Mouse (Mus musculus) C2C12 (cell line): Measurements from ENCODE around the gene Metap1d. TPM values are rescaled to one million over a fixed set of nuclear protein-coding genes. Genes with fewer than 3 reads are reported as not detected.

Experiments used
- H3K27me3 ChIP-seq: one replicate; pipeline ENCODE4 v1.6.1; 2011; ENCODE audit not compliant: control insufficient read depth, insufficient read depth, insufficient read length
- H3K36me3 ChIP-seq: one replicate; pipeline ENCODE4 v1.6.1; 2011; ENCODE audit not compliant: control insufficient read depth, insufficient read depth
- H3K4me3 ChIP-seq: one replicate; pipeline ENCODE4 v1.5.1; 2011; ENCODE audit warnings: mild to moderate bottlenecking, control low read depth; ENCODE audit not compliant: poor library complexity, insufficient read depth, severe bottlenecking
- H3K79me2 ChIP-seq: one replicate; pipeline ENCODE4 v1.6.1; 2011; ENCODE audit not compliant: control insufficient read depth, insufficient read depth
- H3K79me3 ChIP-seq: one replicate; pipeline ENCODE4 v1.6.1; 2011; ENCODE audit warnings: low read depth, control low read depth
- H3ac ChIP-seq: one replicate; pipeline ENCODE3; 2011; ENCODE audit warnings: low read depth; ENCODE audit not compliant: control insufficient read depth, insufficient read length
- CEBPB ChIP-seq: IDR thresholded peaks from one replicate; pipeline ENCODE4 v1.6.1; 2011; ENCODE audit warnings: low read depth, mild to moderate bottlenecking, control low read depth, moderate library complexity
- CTCF ChIP-seq: IDR thresholded peaks from one replicate; pipeline ENCODE4 v1.5.1; 2011; ENCODE audit not compliant: control insufficient read depth, insufficient read depth, insufficient read length
- FOSL1 ChIP-seq: IDR thresholded peaks from one replicate; pipeline ENCODE4 v1.8.0; 2011; ENCODE audit warnings: mild to moderate bottlenecking, low read length; ENCODE audit not compliant: poor library complexity, insufficient read depth, severe bottlenecking
- MAX ChIP-seq: IDR thresholded peaks from one replicate; pipeline ENCODE4 v1.6.1; 2011; ENCODE audit warnings: mild to moderate bottlenecking, control low read depth
- MYOD1 ChIP-seq: IDR thresholded peaks from one replicate; pipeline ENCODE4 v1.6.1; 2011; ENCODE audit warnings: low read depth; ENCODE audit not compliant: control insufficient read depth, insufficient read length
- MYOG ChIP-seq: IDR thresholded peaks from one replicate; pipeline ENCODE4 v1.6.1; 2011; ENCODE audit not compliant: control insufficient read depth, insufficient read length; ENCODE audit errors: extremely low read depth
- USF1 ChIP-seq: IDR thresholded peaks from one replicate; pipeline ENCODE4 v1.6.1; 2011; ENCODE audit warnings: low read depth, mild to moderate bottlenecking, control low read depth, moderate library complexity
- polyA plus RNA-seq: library from polyadenylated mRNA; unstranded; fragments of >200 nt; fragmentation: generic; extraction: Trizol; gene quantifications from one replicate; pipeline ENCODE4 v1.2.1, GENCODE M21; 2012; ENCODE audit warnings: missing spikeins

The Metap1d gene
- polyA plus RNA-seq, 1 experiment, result 10.2 TPM

DNA sequence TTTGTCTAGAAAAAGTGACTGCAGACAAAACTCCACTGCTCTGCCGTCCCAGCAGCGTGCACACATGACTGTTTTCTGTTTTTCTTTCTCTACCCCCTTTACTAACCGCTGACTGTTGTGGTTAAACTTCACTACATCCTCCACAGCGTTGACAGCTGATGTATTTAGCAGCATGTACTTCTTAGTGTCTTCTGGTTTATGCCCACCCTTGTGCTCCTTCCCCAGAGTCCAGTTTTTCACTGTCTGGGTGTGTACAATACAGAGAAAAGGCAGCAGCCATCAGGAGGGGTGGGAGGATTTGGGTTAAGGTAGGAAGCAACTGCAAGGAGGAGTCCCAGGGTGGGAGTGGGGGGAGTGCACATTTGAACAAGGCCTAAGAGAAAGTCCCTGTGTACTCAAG is 69.8 kb downstream of the Metap1d start:
- Histone ChIP-seq H3K79me3 (no peaks in the 10 kb centered on the region), H3K36me3 (no peaks in the 10 kb centered on the region), H3K27me3 (no peaks in the 10 kb centered on the region), H3K79me2 (no peaks in the 10 kb centered on the region), H3K4me3 (no peak overlapping the region), H3ac (no peak overlapping the region)
- TF ChIP-seq FOSL1 (no peak), USF1 (no peak), CTCF (no peak), CEBPB (no peak), MAX (no peak), MYOG (no peak), MYOD1 (no peak)

DNA sequence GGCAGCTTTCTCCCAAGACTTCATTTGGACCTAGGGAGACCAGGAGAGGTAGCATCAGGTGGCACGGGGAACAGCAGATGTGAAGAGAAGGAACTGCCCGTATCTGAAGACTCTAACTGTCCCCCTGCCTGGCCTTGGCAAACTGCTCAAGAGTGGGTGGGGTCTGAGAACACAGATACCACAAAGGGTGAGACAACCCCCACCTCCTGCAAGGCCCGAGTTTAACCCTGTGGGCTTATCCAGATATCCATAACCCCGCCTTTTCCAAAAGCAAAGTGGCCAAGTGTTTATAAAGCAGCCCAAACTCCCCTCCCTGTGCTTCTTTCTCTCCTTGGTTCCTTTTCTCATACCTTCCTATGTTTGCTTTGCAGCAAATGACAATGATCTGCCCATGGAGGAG is 70.4 kb downstream of the Metap1d start:
- Histone ChIP-seq H3K79me2 (no peaks in the 10 kb centered on the region), H3K27me3 (no peaks in the 10 kb centered on the region), H3K79me3 (no peaks in the 10 kb centered on the region), H3K36me3 (no peaks in the 10 kb centered on the region), H3K4me3 (no peak overlapping the region), H3ac (no peak overlapping the region)
- TF ChIP-seq MAX (no peak), USF1 (no peak), CEBPB (no peak), FOSL1 (no peak), MYOG (no peak), MYOD1 (no peak), CTCF (no peak)

DNA sequence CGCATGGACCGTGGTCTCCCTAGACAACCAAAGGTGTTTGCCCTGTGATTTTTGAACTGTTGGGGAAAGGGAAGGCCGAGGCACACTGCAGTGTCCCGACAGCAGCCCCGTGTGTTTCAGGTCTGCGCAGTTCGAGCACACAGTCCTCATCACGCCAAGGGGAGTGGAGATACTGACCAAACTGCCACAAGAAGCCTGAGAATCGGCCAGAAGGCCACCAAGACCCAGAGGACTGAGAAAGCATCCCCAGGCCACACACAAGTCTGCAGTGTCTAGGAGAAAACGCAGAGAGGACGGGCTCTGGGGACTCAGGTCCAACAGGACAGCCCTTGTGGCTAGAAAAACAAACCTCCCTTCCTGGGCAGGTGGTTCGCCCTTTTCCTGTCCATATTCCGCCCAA is 71.7 kb downstream of the Metap1d start:
- Histone ChIP-seq H3K79me2 (no peaks in the 10 kb centered on the region), H3K27me3 (no peaks in the 10 kb centered on the region), H3K36me3 (no peaks in the 10 kb centered on the region), H3K79me3 (no peaks in the 10 kb centered on the region), H3K4me3 (no peak overlapping the region), H3ac (no peak overlapping the region)
- TF ChIP-seq MYOD1 (no peak), CEBPB (no peak)

DNA sequence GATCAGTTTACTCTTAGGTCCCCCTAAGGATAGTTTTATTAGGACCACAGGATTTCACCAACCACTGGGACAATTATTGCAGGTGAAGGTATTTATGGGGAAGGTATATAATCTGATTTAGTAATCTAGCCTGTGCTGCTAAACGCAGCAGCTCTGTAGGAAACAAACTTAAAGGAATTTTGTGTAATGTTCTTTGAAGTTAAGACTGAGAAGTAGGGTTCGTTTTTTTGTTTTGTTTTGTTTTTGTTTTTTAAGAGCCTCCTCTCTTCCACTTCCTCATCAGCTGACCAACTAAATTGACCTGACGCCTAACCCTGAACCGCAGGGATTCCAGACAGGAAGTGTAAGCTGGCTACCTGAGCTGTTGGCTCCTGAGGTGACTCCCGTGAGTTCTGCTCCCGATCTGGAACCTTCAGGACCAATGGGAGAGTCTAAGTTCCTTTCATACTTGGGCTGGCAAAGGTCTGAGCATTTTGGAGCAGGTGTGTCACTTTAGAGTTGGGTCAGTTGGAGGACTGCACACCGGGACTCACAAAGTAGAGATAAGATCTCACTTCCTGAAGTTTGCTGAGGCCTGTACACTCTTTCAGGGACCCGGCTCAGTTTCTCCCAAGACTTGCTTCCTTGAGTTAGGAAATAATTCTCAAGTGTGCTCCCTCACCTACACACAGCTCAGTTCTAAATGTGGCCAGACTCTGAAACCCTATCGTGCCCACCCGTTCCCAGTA is 73.7 kb downstream of the Metap1d start:
- H3K27me3 ChIP-seq, result no peaks in the 10 kb centered on the region
- TF ChIP-seq MYOG (no peak), CTCF (no peak), USF1 (no peak), FOSL1 (no peak), MYOD1 (no peak), CEBPB (no peak), MAX (no peak)
- H3K79me3 ChIP-seq, result peaks cover 1% of the 10 kb centered on the region
- H3K36me3 ChIP-seq, result no peaks in the 10 kb centered on the region
- H3K4me3 ChIP-seq, result no peak overlapping the region
- peaks cover 6% of the 10 kb centered on the region for H3K79me2 ChIP-seq
- H3ac ChIP-seq, result no peak overlapping the region

DNA sequence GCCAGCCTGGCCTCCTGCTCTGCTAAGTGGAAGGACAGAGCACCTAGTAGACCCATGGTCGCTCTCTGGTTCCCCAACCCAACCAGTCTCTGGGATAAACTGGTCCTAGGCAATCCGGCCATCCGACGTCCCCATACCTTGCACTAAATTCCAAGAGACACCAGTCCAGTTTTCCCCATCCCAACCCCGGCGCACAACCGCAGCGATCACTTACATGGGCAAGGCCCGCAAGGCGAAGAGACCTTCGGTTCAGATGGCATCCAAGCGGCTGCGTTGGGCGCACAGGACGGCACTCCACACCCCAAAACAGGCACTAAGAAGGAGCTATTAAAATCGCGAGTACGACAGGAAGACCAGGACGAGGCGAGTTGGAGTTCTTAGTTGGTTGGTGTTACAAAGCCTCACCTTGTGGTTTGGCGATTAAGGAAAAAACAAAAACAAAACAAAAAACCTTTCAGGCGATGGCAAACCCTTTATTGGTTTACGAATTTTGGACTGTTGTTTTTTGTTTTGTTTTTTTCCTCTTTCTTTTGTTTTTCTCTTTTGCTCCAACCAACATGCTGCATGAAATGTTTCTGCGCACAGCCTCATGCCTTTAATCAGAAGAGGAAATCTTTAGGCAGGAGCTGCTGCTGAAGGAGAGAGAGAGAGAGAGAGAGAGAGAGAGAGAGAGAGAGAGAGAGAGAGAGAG is 74.4 kb downstream of the Metap1d start:
- Histone ChIP-seq H3K27me3 (no peaks in the 10 kb centered on the region), H3K4me3 (no peak overlapping the region), H3K79me2 (peaks cover 6% of the 10 kb centered on the region), H3K36me3 (no peaks in the 10 kb centered on the region), H3K79me3 (peaks cover 1% of the 10 kb centered on the region), H3ac (no peak overlapping the region)
- TF ChIP-seq CEBPB (no peak), FOSL1 (no peak), MYOG (no peak), USF1 (no peak), MYOD1 (no peak), MAX (no peak), CTCF (no peak)

DNA sequence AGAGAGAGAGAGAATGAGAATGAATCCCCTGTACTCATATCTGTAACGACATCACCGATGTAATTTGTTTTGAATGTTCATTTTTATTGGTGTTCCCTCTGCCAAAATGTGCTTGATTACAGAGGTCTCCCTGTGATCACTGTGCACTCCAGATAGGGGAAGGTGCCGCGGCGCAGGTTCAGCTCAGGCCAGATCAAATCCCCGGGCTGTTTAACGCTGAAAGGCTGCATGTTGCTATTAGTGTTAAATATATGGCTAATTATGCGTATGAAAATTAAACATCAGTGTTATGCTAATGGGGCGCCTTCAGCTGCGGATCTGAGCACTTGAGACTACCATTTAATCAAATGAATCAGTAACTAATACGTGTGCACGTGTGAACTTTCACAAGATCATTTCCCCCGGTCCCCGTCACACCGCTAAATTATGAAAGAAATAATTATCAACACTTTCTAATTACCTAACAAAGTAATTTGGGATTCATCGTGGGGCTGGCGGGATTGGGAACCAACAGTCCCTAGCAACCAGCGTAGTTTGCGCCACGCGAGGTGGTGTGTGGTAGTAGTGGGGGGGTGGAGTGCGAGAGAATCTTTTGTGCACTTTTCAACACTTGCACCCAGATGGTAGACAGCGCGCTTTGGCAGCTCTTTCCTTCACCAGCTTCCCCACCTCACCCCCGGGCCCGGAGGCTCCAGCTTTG is 75.1 kb downstream of the Metap1d start, which contains the start of gene Dlx1:
Gene Dlx1, plus strand, starts transcription at position 100 of the 700 bp plus-strand sequence.
- peaks cover 6% of the 10 kb centered on the region for H3K79me2 ChIP-seq
- TF ChIP-seq MYOD1, result no peak
- no peak for TF ChIP-seq FOSL1
- no peak for TF ChIP-seq USF1
- TF ChIP-seq CTCF, result no peak
- no peak for TF ChIP-seq MYOG
- TF ChIP-seq CEBPB, result no peak
- no peak for TF ChIP-seq MAX
- H3K27me3 ChIP-seq, result no peaks in the 10 kb centered on the region

More for the DNA sequence above, 75.1 kb downstream of the Metap1d start, which contains the start of gene Dlx1:
- Histone ChIP-seq H3K79me3 (peaks cover 1% of the 10 kb centered on the region), H3ac (peak within 1 kb of the TSS; percentile 82), H3K36me3 (peaks cover under 1% of the 10 kb centered on the region), H3K4me3 (peak within 1 kb of the TSS; percentile 49)
